Mouse (Mus musculus) lung, postnatal 0 days (tissue): ENCODE measurements around the gene Gtpbp8.

ENCODE experiments used
- CTCF ChIP-seq: IDR thresholded peaks from 2 replicates; pipeline ENCODE4 v1.5.1; 2016; ENCODE audit warnings: antibody characterized with exemption, mild to moderate bottlenecking
- EP300 ChIP-seq: IDR thresholded peaks from 2 replicates; pipeline ENCODE4 v1.6.1; 2016; ENCODE audit warnings: antibody characterized with exemption, mild to moderate bottlenecking, control low read depth

DNA sequence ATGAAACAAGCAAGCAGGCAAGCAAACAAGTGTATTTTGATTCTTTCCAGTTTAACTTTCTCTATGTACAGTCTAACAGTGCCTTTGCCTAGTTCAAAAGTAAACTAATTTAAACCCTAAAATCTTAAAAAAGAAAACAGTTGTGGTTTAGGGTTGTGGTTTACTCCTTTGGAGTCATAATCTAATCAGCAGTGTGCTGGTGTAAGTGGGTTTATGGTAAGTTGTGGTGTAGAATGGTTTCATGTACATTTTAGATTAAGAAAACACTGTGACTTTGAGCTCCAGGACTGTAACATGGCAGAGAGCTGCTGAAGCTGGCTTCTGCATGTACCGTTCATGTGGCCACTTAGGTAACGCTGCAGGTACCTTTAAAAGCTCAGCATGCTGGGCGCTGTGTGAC is 18.6 kb downstream of the Gtpbp8 start:
- TF ChIP-seq EP300 (no peak), CTCF (no peak)
